Mouse (Mus musculus): ENCODE measurements around the gene Synj2.

Gene Synj2

DNA sequence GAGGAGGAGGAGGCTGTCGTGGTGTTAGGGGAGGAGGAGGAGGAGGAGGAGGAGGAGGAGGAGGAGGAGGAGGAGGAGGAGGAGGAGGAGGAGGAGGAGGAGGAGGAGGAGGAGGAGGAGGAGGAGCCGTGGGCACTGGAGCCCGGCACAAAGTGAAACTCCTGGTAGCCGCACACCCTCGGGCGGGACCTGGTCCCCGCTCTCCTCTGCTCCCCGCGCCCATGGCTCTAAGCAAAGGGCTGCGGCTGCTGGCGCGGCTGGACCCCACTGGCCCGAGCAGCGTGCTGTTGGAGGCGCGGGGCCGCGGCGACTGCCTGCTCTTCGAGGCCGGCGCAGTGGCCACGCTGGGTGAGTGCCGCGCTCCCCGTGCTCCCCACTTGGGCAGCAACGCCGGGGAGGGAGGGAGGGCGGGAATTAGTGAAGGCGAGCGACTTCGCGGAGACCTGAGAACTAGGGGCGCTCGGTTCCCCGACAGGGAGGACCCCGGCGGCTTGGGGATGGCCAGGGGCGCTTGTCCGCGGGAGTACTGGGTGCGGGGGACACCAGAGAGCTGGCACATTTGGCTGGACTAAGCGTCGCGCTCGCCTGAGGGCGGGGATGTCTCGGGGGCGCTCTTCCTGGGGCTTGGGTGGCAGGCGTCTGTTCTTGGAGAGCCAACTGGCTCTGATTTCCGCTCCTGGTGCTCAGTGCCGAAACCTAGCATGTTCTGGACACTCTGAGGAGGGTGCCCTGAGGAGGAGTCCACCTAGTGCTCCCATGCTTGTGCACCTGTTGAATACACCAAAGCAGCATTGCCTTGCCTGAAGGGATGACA is at the start of gene Synj2:
Gene Synj2 (plus strand): TSS at position 51 of the 814 bp plus-strand sequence.
- DNase-seq (ENCODE audit: low read depth): peak; percentile 83

GRCm38 (mm10) chr17:5891933-5892683 is 49.0 kb upstream of the Synj2 start:
- DNase-seq (ENCODE audit: low read depth): no peak

DNA sequence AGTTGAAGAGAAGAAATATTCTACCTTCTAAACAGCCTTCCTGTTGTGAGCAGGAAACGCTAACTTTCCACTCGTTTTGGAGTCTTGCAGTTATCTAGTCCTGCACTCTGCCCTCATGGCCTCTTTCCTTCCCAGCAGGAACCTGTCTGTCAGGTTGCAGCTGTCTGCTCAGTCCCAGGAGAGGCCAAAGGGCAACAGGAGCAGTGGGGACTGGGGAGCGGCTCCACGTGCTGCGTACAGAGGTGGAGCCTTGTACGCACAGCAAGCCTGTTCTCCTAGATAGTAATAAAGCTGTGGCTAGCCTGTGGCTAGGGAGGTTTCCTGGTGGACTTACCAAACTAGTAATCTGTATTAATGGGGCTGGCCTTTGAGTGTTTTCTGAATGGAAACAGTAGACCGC is 48.0 kb upstream of the Synj2 start:
- no peak for DNase-seq (ENCODE audit: low read depth)

GRCm38 (mm10) chr17:5893574-5894148 is 47.4 kb upstream of the Synj2 start:
- no peak for DNase-seq (ENCODE audit: low read depth)

GRCm38 (mm10) chr17:5896066-5896465 is 45.0 kb upstream of the Synj2 start:
- no peak for DNase-seq (ENCODE audit: low read depth)

GRCm38 (mm10) chr17:5896607-5897006 is 44.5 kb upstream of the Synj2 start:
- DNase-seq (ENCODE audit: low read depth): no peak

DNA sequence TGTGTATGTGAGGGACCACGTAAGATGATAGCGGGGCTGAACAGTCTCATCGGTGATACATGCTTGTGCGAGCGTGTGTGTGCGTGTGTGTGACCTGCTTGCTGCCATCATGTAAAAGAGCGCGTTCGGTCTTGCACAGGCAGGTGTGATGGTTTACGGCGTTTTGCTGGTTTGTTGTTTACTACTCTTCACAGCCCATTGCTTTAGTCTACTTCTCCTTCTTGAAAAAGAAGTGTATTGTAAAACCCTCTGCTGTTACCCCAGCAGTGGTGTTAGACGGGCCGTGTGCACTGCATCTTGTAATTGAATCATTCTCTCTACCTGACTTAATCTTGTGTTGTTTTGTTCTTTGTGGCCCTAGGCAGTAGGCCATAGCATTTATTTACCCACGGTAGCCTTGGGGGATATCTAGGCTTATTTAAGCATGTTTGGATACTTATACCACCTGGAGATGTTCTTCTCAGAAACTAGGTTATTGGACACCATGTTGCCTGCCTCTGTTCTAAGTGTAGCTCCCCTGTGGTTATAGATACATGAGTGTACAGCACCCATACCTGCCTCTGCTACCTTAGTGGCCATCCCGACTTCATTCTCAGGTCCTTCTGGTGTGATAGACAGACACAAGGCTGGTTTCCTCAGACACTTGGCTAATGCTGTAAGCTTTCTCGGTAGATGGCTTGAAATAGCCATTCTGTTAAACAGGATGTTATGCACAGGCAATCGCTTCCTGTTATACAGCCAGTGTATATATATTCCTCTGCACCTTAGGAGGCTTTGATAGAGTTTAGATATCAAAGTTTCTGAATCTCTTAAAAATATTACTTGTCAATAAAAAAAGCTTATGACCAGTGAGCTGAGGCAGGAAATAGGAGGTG is 43.5 kb upstream of the Synj2 start:
- DNase-seq (ENCODE audit: low read depth): no peak

GRCm38 (mm10) chr17:5899251-5899650 is 41.8 kb upstream of the Synj2 start:
- no peak for DNase-seq (ENCODE audit: low read depth)

DNA sequence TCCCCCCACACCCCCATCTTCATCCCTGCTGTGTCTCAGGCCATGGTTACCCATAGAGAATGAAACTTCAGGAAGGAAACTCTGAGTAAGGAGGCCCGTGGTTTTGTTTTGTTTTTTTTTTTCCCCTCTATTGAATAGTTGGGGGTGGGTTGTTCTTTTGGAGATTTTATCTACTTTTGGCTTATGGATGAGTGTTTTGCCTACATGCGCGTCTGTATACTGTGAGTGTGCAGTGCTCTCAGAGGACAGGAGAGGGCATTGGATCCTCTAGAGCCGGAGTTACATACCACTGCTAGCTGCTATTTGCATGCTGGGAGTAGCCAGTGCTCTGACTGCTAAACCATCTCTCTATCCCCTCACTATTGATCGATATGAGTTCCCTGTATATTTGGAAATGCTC is 39.7 kb upstream of the Synj2 start:
- no peak for DNase-seq (ENCODE audit: low read depth)

DNA sequence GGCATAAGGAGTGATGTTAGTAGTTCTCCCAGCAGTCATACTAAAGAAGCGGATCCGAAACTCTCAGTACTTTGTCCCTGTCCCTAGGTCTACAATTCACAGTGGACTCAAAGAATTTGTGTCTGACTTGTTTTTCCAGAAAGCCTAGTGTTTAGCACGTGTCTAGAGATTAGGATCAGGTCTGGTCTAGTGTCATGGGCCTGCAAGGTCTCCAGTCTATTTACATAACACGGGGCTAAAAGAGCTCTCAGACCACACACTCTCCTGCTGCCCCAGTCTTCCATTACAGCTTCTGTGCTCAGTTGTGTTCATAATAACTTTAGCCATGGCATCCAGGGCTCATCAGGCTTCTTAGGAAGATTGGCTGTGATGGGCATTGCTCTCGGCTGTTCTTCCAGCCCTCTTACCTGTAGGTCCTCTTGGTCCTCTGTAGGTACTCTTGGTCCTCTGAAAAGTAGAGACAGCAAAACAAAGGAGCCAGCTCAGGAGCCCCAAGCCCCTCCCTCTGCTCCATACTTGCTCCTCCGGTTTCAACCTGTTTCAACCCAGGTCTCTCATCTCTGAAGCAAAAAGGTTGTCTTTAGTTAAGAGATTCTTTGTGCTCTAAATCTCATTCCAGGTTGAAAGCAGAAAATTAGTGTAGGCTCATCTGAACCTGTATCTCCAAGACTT is 37.3 kb upstream of the Synj2 start:
- DNase-seq (ENCODE audit: low read depth): no peak

- no peak for DNase-seq (ENCODE audit: low read depth)
Observed at GRCm38 (mm10) chr17:5909681-5910080, 31.4 kb upstream of the Synj2 start.

- no peak for DNase-seq (ENCODE audit: low read depth)
Observed at GRCm38 (mm10) chr17:5911591-5911990, 29.5 kb upstream of the Synj2 start.

GRCm38 (mm10) chr17:5912797-5913196 is 28.3 kb upstream of the Synj2 start:
- no peak for DNase-seq (ENCODE audit: low read depth)

DNA sequence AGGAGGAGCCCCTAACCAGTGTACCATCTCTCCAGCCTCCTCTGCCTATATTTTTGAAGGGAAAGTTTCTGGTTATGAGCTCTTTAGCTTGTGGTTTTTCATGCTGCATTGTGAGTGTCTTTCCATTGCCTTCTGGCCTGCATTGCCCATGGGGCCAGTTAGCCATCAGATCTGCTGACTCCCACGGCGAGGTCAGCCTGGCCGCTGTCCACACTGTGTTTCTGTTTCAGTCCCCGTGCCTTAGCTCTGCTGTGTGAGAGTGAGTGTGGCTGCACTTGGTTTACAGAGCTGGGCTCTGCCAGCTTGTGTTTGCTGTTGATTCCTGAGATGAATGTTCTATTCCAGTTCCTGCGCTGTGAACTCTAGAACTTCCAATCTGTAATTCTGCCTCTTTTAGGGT is 26.9 kb upstream of the Synj2 start:
- peak; percentile 61 for DNase-seq (ENCODE audit: low read depth)

DNA sequence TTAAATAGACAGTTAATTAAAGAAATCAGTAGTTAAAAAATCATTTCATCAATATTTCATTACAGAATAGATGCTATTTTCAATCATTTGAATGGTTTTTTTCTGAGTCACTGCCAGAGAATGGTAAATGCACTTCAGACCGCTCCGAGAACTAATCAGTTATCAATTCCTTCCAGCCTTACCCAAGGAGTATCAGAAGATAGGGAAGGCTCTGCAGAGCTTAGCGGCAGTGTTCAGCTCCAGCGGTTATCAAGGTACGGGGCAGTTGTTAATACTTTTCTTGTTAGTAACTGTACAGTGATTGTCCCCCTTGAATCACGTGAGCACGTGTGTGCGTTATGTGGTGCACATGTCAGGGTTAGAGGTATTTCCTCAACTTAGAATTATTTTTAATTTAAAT is 19.1 kb upstream of the Synj2 start:
- no peak for DNase-seq (ENCODE audit: low read depth)

DNA sequence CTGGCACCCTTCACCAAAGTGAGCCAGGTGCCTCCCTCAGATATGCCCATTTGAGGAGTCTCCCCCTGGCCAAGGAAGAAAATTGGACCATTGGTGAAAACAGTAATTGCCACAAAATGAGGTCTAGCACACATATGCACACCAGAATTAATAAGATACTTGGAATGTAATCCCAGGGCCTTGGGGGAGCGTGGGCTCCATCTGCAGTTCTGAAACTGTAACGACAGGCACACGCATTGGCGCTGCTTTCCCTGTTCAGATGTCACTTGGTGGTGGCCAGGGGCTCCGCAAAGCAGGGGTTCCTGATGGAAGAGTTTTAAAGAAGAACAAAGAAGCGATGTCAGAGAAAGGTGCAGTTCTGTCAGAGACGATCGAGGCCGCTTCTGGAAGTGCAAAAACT is 17.8 kb upstream of the Synj2 start:
- DNase-seq (ENCODE audit: low read depth): peak; percentile 42

DNA sequence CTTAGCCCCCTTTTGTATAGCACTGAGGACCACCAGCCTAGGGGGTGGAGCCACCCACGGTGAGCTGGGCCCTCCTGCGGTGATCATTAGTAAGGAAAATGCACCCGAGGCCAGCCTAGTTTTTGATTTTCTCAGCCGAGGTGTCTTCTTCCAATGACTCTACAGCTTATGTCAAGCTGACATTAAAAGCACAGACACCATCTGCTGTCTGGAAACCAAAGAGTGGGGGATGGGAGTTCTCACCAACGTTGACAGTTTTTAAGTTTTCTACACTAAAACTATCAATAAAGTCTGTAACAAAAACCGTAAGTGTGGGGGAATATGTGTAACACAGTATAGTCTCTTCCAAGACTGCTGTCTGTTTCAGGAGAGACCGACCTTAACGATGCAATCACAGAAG is 16.8 kb upstream of the Synj2 start:
- DNase-seq (ENCODE audit: low read depth): no peak

GRCm38 (mm10) chr17:5926710-5927109 is 14.4 kb upstream of the Synj2 start:
- DNase-seq (ENCODE audit: low read depth): no peak

GRCm38 (mm10) chr17:5929031-5929430 is 12.0 kb upstream of the Synj2 start:
- DNase-seq (ENCODE audit: low read depth): no peak

DNA sequence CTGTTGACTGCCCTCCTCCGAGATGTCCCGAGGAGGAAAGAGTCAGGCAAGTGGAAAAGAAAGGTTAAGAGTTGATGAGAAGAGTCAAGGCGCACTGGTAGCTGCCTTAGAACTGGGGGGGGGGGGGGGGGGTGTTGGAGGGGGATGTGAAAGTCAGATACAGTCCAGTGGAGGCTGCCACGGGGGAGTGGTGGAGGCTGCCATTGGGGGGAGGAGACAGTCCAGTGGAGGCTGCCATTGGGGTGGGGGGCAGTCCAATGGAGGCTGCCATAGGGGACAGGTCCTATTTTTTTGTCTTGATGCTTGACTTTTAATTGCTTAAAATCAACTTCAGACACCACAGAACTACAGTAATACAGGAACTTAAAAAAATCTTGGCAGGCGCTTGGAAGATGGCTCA is 8.9 kb upstream of the Synj2 start:
- DNase-seq (ENCODE audit: low read depth): no peak

DNA sequence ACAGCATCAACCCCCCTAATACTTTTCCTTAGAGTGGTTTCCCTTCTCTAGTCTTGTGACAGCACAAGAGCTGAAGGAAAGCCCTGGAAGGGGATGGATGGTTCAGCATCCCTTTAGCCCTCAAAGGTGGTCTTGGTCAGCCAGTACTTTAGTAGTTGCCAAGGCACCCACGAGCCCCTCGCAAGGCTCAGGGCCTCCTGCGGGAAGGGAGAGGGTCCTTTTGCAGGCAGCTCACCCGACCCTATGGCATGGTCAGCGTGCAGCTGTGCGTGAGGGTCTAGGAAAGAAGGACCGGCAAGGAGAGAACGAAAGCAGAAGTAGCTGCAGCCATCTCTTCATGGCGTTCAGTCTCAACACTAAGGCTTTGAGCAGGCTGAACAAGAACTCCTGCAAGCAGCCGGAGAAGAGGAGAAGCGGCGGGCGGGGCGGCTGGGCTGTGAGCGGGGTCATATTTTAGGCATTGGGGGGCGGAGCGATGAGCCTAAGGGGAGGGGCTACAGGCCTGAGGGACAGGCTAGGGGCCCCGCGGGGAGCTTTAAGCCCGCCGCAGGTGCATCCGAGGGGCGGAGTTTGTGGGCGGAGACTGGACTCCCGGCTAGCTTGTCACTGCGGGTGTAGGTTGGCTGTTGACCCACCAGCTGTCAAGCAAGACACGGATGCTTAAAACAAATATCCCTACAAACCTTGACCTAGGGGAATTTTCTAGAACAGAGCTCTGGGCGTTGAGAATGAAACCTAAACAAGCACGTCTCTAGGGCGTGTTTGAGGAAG is 6.3 kb upstream of the Synj2 start:
- peak; percentile 22 for DNase-seq (ENCODE audit: low read depth)
